Mouse (Mus musculus) limb, embryonic 14.5 days (tissue): ENCODE data around the gene Adcy10. TPM values are rescaled to one million over a fixed set of nuclear protein-coding genes. Genes with fewer than 3 reads are reported as not detected.

Experiments used
- ATAC-seq: fragments of 200-750 bp; cut with Nextera tagmentation; 2 replicates; pipeline ENCODE4 v1.8.0; 2017; ENCODE audit warnings: low read depth, moderate number of reproducible peaks, moderate TSS enrichment; ENCODE audit not compliant: low FRiP score
- DNase-seq: peaks from one replicate; pipeline ENCODE4 v3.0.0-alpha.2; 2015; ENCODE audit warnings: low spot score
- H3K27ac ChIP-seq: fragments of 300-500 bp; sonication (generic); replicated peaks from 2 replicates; pipeline ENCODE4 v1.5.1; 2014; ENCODE audit warnings: low read depth, mild to moderate bottlenecking, low read length, moderate library complexity, mixed read lengths
- H3K27me3 ChIP-seq: fragments of 300-500 bp; sonication (generic); 2 replicates; pipeline ENCODE4 v1.6.1; 2014; ENCODE audit warnings: low read length, mixed read lengths; ENCODE audit not compliant: control insufficient read depth, insufficient read depth
- H3K36me3 ChIP-seq: fragments of 300-500 bp; sonication (generic); 2 replicates; pipeline ENCODE4 v1.6.1; 2014; ENCODE audit warnings: mild to moderate bottlenecking, low read length, moderate library complexity, mixed read lengths; ENCODE audit not compliant: control insufficient read depth, insufficient read depth
- H3K4me1 ChIP-seq: fragments of 300-500 bp; sonication (generic); 2 replicates; pipeline ENCODE4 v1.6.1; 2014; ENCODE audit warnings: antibody characterized with exemption, low read length, mixed read lengths; ENCODE audit not compliant: control insufficient read depth, insufficient read depth
- H3K4me2 ChIP-seq: fragments of 300-500 bp; sonication (generic); replicated peaks from 2 replicates; pipeline ENCODE4 v1.6.1; 2014; ENCODE audit warnings: low read depth, mild to moderate bottlenecking, low read length, moderate library complexity; ENCODE audit not compliant: severe bottlenecking
- H3K4me3 ChIP-seq: fragments of 300-500 bp; sonication (generic); replicated peaks from 2 replicates; pipeline ENCODE4 v1.5.1; 2014; ENCODE audit warnings: low read length
- H3K9ac ChIP-seq: fragments of 300-500 bp; sonication (generic); 2 replicates; pipeline ENCODE4 v1.6.1; 2014; ENCODE audit warnings: mild to moderate bottlenecking, low read depth, low read length, moderate library complexity; ENCODE audit not compliant: severe bottlenecking
- H3K9me3 ChIP-seq: fragments of 300-500 bp; sonication (generic); 2 replicates; pipeline ENCODE4 v1.6.1; 2016; ENCODE audit warnings: low read length; ENCODE audit not compliant: control insufficient read depth
- POLR2A ChIP-seq: fragments of 200-500 bp; IDR thresholded peaks from 2 replicates; pipeline ENCODE4 v1.8.0; 2012; ENCODE audit warnings: inconsistent platforms, mild to moderate bottlenecking, moderate library complexity, borderline replicate concordance; ENCODE audit not compliant: insufficient read depth, insufficient read length; ENCODE audit errors: extremely low read depth
- WGBS: fragments of 180-500 bp; shearing (Covaris S2); extraction: QIAGEN DNeasy Blood & Tissue Kit; methylation state at CpG from one replicate; pipeline ENCODE4 v1.1.7; 2014; 5-methylcytosine and 5-hydroxymethylcytosine counted together
- polyA plus RNA-seq, 2 experiments: library from polyadenylated mRNA; depleted of rRNA in 1 of 2; stranded (reverse) in 1 of 2; unstranded in 1 of 2; fragments of >200 nt; fragmentation: Nextera tagmentation in 1 of 2; extraction: Ambion mirVana in 1 of 2; gene quantifications; 2 replicates each; pipeline versions ENCODE4 v1.2.1 to v1.2.3; 2012 to 2014

Gene Adcy10
- polyA plus RNA-seq, 2 experiments: 0.08 TPM; not detected in 1

GRCm38 (mm10) chr1:165589280-165590048 is 104.5 kb downstream of the Adcy10 start:
- Histone ChIP-seq H3K27me3 (no peaks in the 10 kb centered on the region), H3K27ac (0 out of 2 replicates have a peak overlapping the region, but pooled peaks have one; percentile 19), H3K4me2 (no peak overlapping the region), H3K9me3 (no peaks in the 10 kb centered on the region), H3K4me1 (no peaks in the 10 kb centered on the region), H3K4me3 (no peak overlapping the region), H3K9ac (no peak overlapping the region), H3K36me3 (peaks cover 39% of the 10 kb centered on the region)
- 46% methylated on average over 10 of the region's 10 CpGs for WGBS
- DNase-seq (peak; percentile 48), ATAC-seq (no peak)
- TF ChIP-seq POLR2A: no peak

GRCm38 (mm10) chr1:165590760-165591159 is 105.8 kb downstream of the Adcy10 start:
- Histone ChIP-seq H3K27me3 (no peaks in the 10 kb centered on the region), H3K4me1 (no peaks in the 10 kb centered on the region), H3K27ac (no peak overlapping the region), H3K4me3 (no peak overlapping the region), H3K36me3 (peaks cover 51% of the 10 kb centered on the region), H3K9me3 (no peaks in the 10 kb centered on the region), H3K4me2 (no peak overlapping the region), H3K9ac (no peak overlapping the region)
- DNase-seq (no peak), ATAC-seq (no peak)
- 78% methylated on average over 8 of the region's 8 CpGs for WGBS
- no peak for TF ChIP-seq POLR2A

GRCm38 (mm10) chr1:165592295-165593082 is 107.5 kb downstream of the Adcy10 start:
- no peak overlapping the region for H3K4me3 ChIP-seq
- no peak overlapping the region for H3K27ac ChIP-seq
- no peak for DNase-seq
- H3K4me1 ChIP-seq: no peaks in the 10 kb centered on the region
- H3K9me3 ChIP-seq: no peaks in the 10 kb centered on the region
- H3K27me3 ChIP-seq: no peaks in the 10 kb centered on the region
- no peak for ATAC-seq
- H3K9ac ChIP-seq: no peak overlapping the region
- WGBS: 88% methylated on average over 14 of the region's 14 CpGs
- H3K36me3 ChIP-seq: peaks cover 67% of the 10 kb centered on the region
- no peak overlapping the region for H3K4me2 ChIP-seq
- no peak for TF ChIP-seq POLR2A

- H3K9ac ChIP-seq: no peak overlapping the region
- DNase-seq (no peak), ATAC-seq (no peak)
- H3K36me3 ChIP-seq: peaks cover 85% of the 10 kb centered on the region
- H3K27me3 ChIP-seq: no peaks in the 10 kb centered on the region
- no peak overlapping the region for H3K4me2 ChIP-seq
- WGBS: 82% methylated on average over 15 of the region's 15 CpGs
- H3K4me3 ChIP-seq: no peak overlapping the region
- H3K4me1 ChIP-seq: no peaks in the 10 kb centered on the region
- H3K9me3 ChIP-seq: no peaks in the 10 kb centered on the region
- no peak overlapping the region for H3K27ac ChIP-seq
- TF ChIP-seq POLR2A: no peak
These were observed 109.9 kb downstream of the Adcy10 start for GRCm38 (mm10) chr1:165594699-165595421.

GRCm38 (mm10) chr1:165601775-165602280 is 116.8 kb downstream of the Adcy10 start:
- H3K4me1 ChIP-seq: no peaks in the 10 kb centered on the region
- no peak for ATAC-seq
- no peak overlapping the region for H3K4me3 ChIP-seq
- peaks cover 85% of the 10 kb centered on the region for H3K36me3 ChIP-seq
- no peak for TF ChIP-seq POLR2A
- no peak overlapping the region for H3K9ac ChIP-seq
- no peaks in the 10 kb centered on the region for H3K9me3 ChIP-seq
- no peaks in the 10 kb centered on the region for H3K27me3 ChIP-seq
- no peak overlapping the region for H3K27ac ChIP-seq
- DNase-seq: no peak
- 84% methylated on average over 10 of the region's 10 CpGs for WGBS
- no peak overlapping the region for H3K4me2 ChIP-seq
